In the genomic region with DNA sequence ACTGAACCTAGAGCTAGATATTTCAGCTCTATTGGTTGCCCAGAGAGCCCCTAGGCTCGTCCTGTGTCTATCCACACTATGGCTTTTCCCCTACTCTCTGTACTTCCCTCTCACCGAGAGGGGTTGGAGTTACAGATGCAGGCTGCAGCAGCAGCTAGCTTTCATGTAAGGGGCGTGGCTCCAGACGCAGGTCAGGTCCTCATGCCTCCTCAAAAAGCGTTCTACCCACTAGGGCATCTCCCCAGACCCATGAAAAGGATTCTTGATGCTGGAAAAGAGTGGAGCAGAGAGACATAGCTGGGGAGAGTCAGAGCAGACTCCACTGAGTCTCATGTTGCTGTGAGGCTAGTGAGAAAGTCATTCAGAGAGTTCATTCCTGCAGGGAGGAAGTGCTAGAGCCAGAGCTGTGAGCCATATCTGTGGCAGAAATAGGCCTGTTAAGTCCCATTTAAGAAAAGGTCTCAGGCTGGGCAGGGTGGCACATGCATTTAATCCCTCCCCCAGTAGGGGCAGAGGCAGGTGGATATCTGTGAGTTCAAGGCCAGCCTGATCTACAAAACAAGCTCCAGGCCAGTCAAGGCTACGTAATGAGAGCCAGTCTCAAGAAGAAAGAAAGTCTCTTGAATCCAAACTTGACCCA, we compare ENCODE assay signal across 25 mouse cellular contexts. TPM values are rescaled to one million over a fixed set of nuclear protein-coding genes. Genes with fewer than 3 reads are reported as not detected.
DNase-seq lines count a peak whose midpoint lies in the region; ATAC-seq and TF ChIP-seq lines count a peak whose summit lies in the region.
"Had no signal": no experiment of that assay in that cellular context is flagged by ENCODE, and none has a peak within 500 bp of the region (broad histone marks: within the 10 kb centered on the region; RNA-seq: fewer than 3 reads in every experiment).

No protein-coding gene starts in this region.

- ATAC-seq in common myeloid progenitor, adult 5-6 weeks (replicated peaks; ENCODE audit: low read depth, poor library complexity, severe bottlenecking), result 0 out of 2 replicates have a peak, but pooled peaks have one; percentile 31
- ATAC-seq: CD4-positive, CD25-positive, alpha-beta regulatory T cell, adult 4 months; forebrain, embryonic 15.5 days; liver, embryonic 12.5 days had no signal

- 0 out of 2 replicates have a peak overlapping the region, but pooled peaks have one; percentile 11 for H3K9ac ChIP-seq in MEL (ENCODE audit: control insufficient read depth, low read depth, low read length, poor library complexity, severe bottlenecking)
- H3K9ac ChIP-seq: embryonic facial prominence, embryonic 12.5 days; forebrain, embryonic 15.5 days; heart, embryonic 12.5 days; hindbrain, embryonic 13.5 days; limb, embryonic 12.5 days; liver, embryonic 12.5 days; lung, embryonic 14.5 days; midbrain, embryonic 12.5 days had no signal

- peaks cover 2 to 4% of the 10 kb centered on the region in 2 experiments; a peak in 3 of 4 replicates for H3K4me1 ChIP-seq in MEL (ENCODE audit: control insufficient read depth in 1 of 2, insufficient read depth in 2 of 2, low read length in 2 of 2)
- peaks cover 12% of the 10 kb centered on the region; the same call in 1 of the 2 replicates for H3K4me1 ChIP-seq in lung, adult 2 months (ENCODE audit: control insufficient read depth, insufficient read depth, low read length)
- no peaks in the 10 kb centered on the region for H3K4me1 ChIP-seq in forebrain, embryonic 10.5 days
- H3K4me1 ChIP-seq: embryonic facial prominence, embryonic 12.5 days; hindbrain, embryonic 13.5 days; limb, embryonic 12.5 days; liver, embryonic 12.5 days; midbrain, embryonic 12.5 days; neural tube, embryonic 13.5 days had no signal

- no peak for TF ChIP-seq CTCF in layer of hippocampus, adult 2 months (conservative IDR thresholded peaks at IDR 0.05)
- TF ChIP-seq CTCF in C2C12 (IDR thresholded peaks at IDR 0.05; ENCODE audit: control insufficient read depth, insufficient read depth, insufficient read length) (no peak), MEL (IDR thresholded peaks at IDR 0.05 in 2 of 3, conservative IDR thresholded peaks at IDR 0.05 in 1 of 3; ENCODE audit: control insufficient read depth in 1 of 3, insufficient read depth in 1 of 3, low read depth in 2 of 3, low read length in 3 of 3, poor library complexity in 1 of 3, severe bottlenecking in 1 of 3) (no peak)
- no peak for TF ChIP-seq CTCF in lung, adult 2 months (IDR thresholded peaks at IDR 0.05; ENCODE audit: insufficient read depth, low read length)

- TF ChIP-seq POLR2A in MEL (IDR thresholded peaks at IDR 0.05; ENCODE audit: control insufficient read depth in 1 of 2, insufficient read depth in 1 of 2, low read depth in 1 of 2, low read length in 2 of 2, poor library complexity in 1 of 2), result no peak
- no peak for TF ChIP-seq POLR2A in lung, adult 2 months (IDR thresholded peaks at IDR 0.05; ENCODE audit: borderline replicate concordance, extremely low read depth, low read depth, low read length)

- peak overlapping the region; percentile 8 for H3ac ChIP-seq in C2C12 (ENCODE audit: control insufficient read depth, insufficient read length, low read depth)

- H3K27me3 ChIP-seq in C2C12 (ENCODE audit: control insufficient read depth, insufficient read depth, insufficient read length) (no peaks in the 10 kb centered on the region), MEL (ENCODE audit: control insufficient read depth in 1 of 2, insufficient read depth in 2 of 2, low read length in 2 of 2) (no peaks in the 10 kb centered on the region)
- H3K27me3 ChIP-seq in forebrain, embryonic 10.5 days (ENCODE audit: poor library complexity, severe bottlenecking), result no peaks in the 10 kb centered on the region
- H3K27me3 ChIP-seq: embryonic facial prominence, embryonic 12.5 days; forebrain, embryonic 15.5 days; heart, embryonic 12.5 days; hindbrain, embryonic 13.5 days; limb, embryonic 12.5 days; liver, embryonic 12.5 days; midbrain, embryonic 12.5 days; neural tube, embryonic 13.5 days had no signal

- WGBS in lung, adult 2 months, result 61% methylated on average over 6 of the region's 6 CpGs
- WGBS in forebrain, embryonic 10.5 days, result 59% methylated on average over 6 of the region's 6 CpGs

- H3K4me3 ChIP-seq in layer of hippocampus, adult 2 months, result no peak overlapping the region
- H3K4me3 ChIP-seq in C2C12 (ENCODE audit: insufficient read depth, poor library complexity, severe bottlenecking), result no peak overlapping the region
- 0 out of 4 replicates have a peak overlapping the region, but pooled peaks of 1 of the 2 experiments have one; percentile 15 for H3K4me3 ChIP-seq in MEL (ENCODE audit: control insufficient read depth in 1 of 2, insufficient read depth in 1 of 2, low read depth in 2 of 2, low read length in 2 of 2)
- H3K4me3 ChIP-seq in lung, adult 2 months (replicated peaks; ENCODE audit: extremely low read depth, low read depth, low read length), result no peak overlapping the region
- no peak overlapping the region for H3K4me3 ChIP-seq in forebrain, embryonic 10.5 days
- H3K4me3 ChIP-seq: embryonic facial prominence, embryonic 12.5 days; forebrain, embryonic 15.5 days; heart, embryonic 12.5 days; hindbrain, embryonic 13.5 days; limb, embryonic 12.5 days; liver, embryonic 12.5 days; midbrain, embryonic 12.5 days; neural tube, embryonic 13.5 days had no signal

- H3K79me2 ChIP-seq in C2C12 (ENCODE audit: control insufficient read depth, insufficient read depth) (peaks cover 14% of the 10 kb centered on the region), MEL (ENCODE audit: control insufficient read depth, insufficient read depth, low read length, poor library complexity) (no peaks in the 10 kb centered on the region)

- H3K9me3 ChIP-seq in MEL (replicated peaks; ENCODE audit: insufficient read depth, low read length), result no peaks in the 10 kb centered on the region
- H3K9me3 ChIP-seq in forebrain, embryonic 10.5 days, result no peaks in the 10 kb centered on the region; the same call in 1 of the 2 replicates
- H3K9me3 ChIP-seq: embryonic facial prominence, embryonic 12.5 days; forebrain, embryonic 15.5 days; heart, embryonic 12.5 days; hindbrain, embryonic 13.5 days; limb, embryonic 12.5 days; liver, embryonic 12.5 days; midbrain, embryonic 12.5 days; neural tube, embryonic 13.5 days had no signal

- no peak; the same call in 1 of the 2 replicates for TF ChIP-seq RAD21 in MEL (IDR thresholded peaks at IDR 0.05; ENCODE audit: low read depth, low read length)

- no peak for TF ChIP-seq EP300 in MEL (IDR thresholded peaks at IDR 0.05; ENCODE audit: low read depth in 1 of 2, low read length in 2 of 2)

- no peak for DNase-seq in layer of hippocampus, adult 2 months (ENCODE audit: low spot score in 2 of 2)
- DNase-seq in layer of hippocampus, adult 8-10 months (ENCODE audit: low spot score in 2 of 2), result no peak
- peak; percentile 46 for DNase-seq in MEL (ENCODE audit: low read depth, low spot score)
- DNase-seq in lung, adult 2 months, result no peak
- DNase-seq in cerebellum, adult 9-11 months, result no peak
- DNase-seq in forebrain, embryonic 10.5 days (ENCODE audit: extremely low spot score, low spot score), result no peak
- DNase-seq: cerebellum, adult 8-10 months; kidney, adult 9 months; lung, embryonic 14.5 days; right cerebral cortex, postnatal 25 days; thymus, adult 18-20 months; thymus, postnatal 4 days had no signal

- peak overlapping the region; percentile 49; the same call in 1 of the 2 replicates for H3K27ac ChIP-seq in layer of hippocampus, adult 2 months
- H3K27ac ChIP-seq in MEL (ENCODE audit: control insufficient read depth, low read depth, low read length), result no peak overlapping the region
- no peak overlapping the region for H3K27ac ChIP-seq in forebrain, embryonic 10.5 days
- H3K27ac ChIP-seq: embryonic facial prominence, embryonic 12.5 days; forebrain, embryonic 15.5 days; hindbrain, embryonic 13.5 days; limb, embryonic 12.5 days; liver, embryonic 12.5 days; macrophage; midbrain, embryonic 12.5 days; neural tube, embryonic 13.5 days had no signal

- no peaks in the 10 kb centered on the region for H3K79me3 ChIP-seq in C2C12 (ENCODE audit: low read depth)

- H3K36me3 ChIP-seq in C2C12 (ENCODE audit: control insufficient read depth, insufficient read depth) (no peaks in the 10 kb centered on the region), MEL (ENCODE audit: control insufficient read depth in 1 of 2, insufficient read depth in 2 of 2, low read length in 2 of 2) (no peaks in the 10 kb centered on the region)
- no peaks in the 10 kb centered on the region for H3K36me3 ChIP-seq in forebrain, embryonic 10.5 days (replicated peaks)
- H3K36me3 ChIP-seq: embryonic facial prominence, embryonic 12.5 days; forebrain, embryonic 15.5 days; heart, embryonic 12.5 days; hindbrain, embryonic 13.5 days; limb, embryonic 12.5 days; liver, embryonic 12.5 days; midbrain, embryonic 12.5 days; neural tube, embryonic 13.5 days had no signal

RNA-seq across cellular contexts. Expression of a gene that starts 1.1 kb away (rescaled TPM):
- 1 to 10 TPM in 1 of 2 experiments, under 1 TPM in 1; 0.97 to 1.0 TPM for total RNA-seq in layer of hippocampus, adult 2 months (2021)
- total RNA-seq in layer of hippocampus, adult 8-10 months (2022), result 1 to 10 TPM; 1.1 to 2.6 (median 1.6) TPM
- 10.4 TPM for polyA plus RNA-seq in C2C12 (2012; fragmentation: generic; extraction: Trizol)
- total RNA-seq in MEL (2012; rRNA removed), result 0.07 and 0.08 TPM in 2 replicates
- polyA plus RNA-seq in MEL (2012; ENCODE audit: insufficient read depth in 1 of 2, insufficient read length in 2 of 2, low read depth in 1 of 2, low replicate concordance in 2 of 2, missing spikeins in 1 of 2), result under 1 TPM in 1 of 2 experiments, not detected in 1; 0.17 TPM
- total RNA-seq in common myeloid progenitor, adult 5-6 weeks (2017), result not detected in 2 replicates
- 8.2 and 15.2 TPM in 2 replicates for polyA plus RNA-seq in lung, adult 2 months (2012; rRNA removed)
- 0.74 and 1.0 TPM in 2 replicates for polyA plus RNA-seq in forebrain, embryonic 10.5 days (2016; fragmentation: Nextera tagmentation; extraction: Ambion mirVana)
- polyA plus RNA-seq: macrophage had no signal

RNA-seq across cellular contexts. Expression of a gene that starts 8.8 kb away (rescaled TPM):
- 100 to 1,000 TPM; 111 to 116 TPM for total RNA-seq in layer of hippocampus, adult 2 months (2021)
- total RNA-seq in layer of hippocampus, adult 8-10 months (2022), result 100 to 1,000 TPM in 2 of 4 experiments, 10 to 100 TPM in 2; 74.2 to 102 (median 92.4) TPM
- polyA plus RNA-seq in C2C12 (2012; fragmentation: generic; extraction: Trizol) (4.8 TPM), MEL (2012; ENCODE audit: insufficient read depth in 1 of 2, insufficient read length in 2 of 2, low read depth in 1 of 2, low replicate concordance in 2 of 2, missing spikeins in 1 of 2) (1 to 10 TPM in 1 of 2 experiments, not detected in 1; 4.8 TPM)
- 4.4 and 5.3 TPM in 2 replicates for total RNA-seq in MEL (2012; rRNA removed)
- total RNA-seq in common myeloid progenitor, adult 5-6 weeks (2017), result 4.1 and 4.5 TPM in 2 replicates
- polyA plus RNA-seq in lung, adult 2 months (2012; rRNA removed), result 11.6 and 14.6 TPM in 2 replicates
- polyA plus RNA-seq in forebrain, embryonic 10.5 days (2016; fragmentation: Nextera tagmentation; extraction: Ambion mirVana), result 5.8 and 5.9 TPM in 2 replicates

RNA-seq across cellular contexts. Expression of a gene that starts 30.5 kb away (rescaled TPM):
- total RNA-seq in layer of hippocampus, adult 2 months (2021), result under 1 TPM; 0.28 to 0.29 TPM
- total RNA-seq in layer of hippocampus, adult 8-10 months (2022), result under 1 TPM in 3 of 4 experiments, not detected in 1; 0.12 to 0.20 (median 0.18) TPM
- polyA plus RNA-seq in C2C12 (2012; fragmentation: generic; extraction: Trizol) (0.02 TPM), MEL (2012; ENCODE audit: insufficient read depth in 1 of 2, insufficient read length in 2 of 2, low read depth in 1 of 2, low replicate concordance in 2 of 2, missing spikeins in 1 of 2) (not detected)
- total RNA-seq in MEL (2012; rRNA removed), result not detected in 2 replicates
- not detected in 2 replicates for total RNA-seq in common myeloid progenitor, adult 5-6 weeks (2017)
- 0.03 and 0.08 TPM in 2 replicates for polyA plus RNA-seq in lung, adult 2 months (2012; rRNA removed)
- 2.0 and 2.2 TPM in 2 replicates for polyA plus RNA-seq in forebrain, embryonic 10.5 days (2016; fragmentation: Nextera tagmentation; extraction: Ambion mirVana)
- total RNA-seq: adrenal gland, adult 18-20 months had no signal
- polyA plus RNA-seq: CD4-positive, CD25-positive, alpha-beta regulatory T cell, adult 4 months; macrophage had no signal

Comparison
In these comparisons a context has a peak if more than half of its experiments do, and no peak if none do; other contexts are left out.
1. RNA of a gene that starts 8.8 kb away (total RNA-seq): 111 to 116 TPM in layer of hippocampus, adult 2 months and 74.2 to 102 TPM in layer of hippocampus, adult 8-10 months; 4.1 to 4.5 TPM in common myeloid progenitor, adult 5-6 weeks and 4.4 to 5.3 TPM in MEL; every median in the first group is over 10 times any median in the second.